Mouse (Mus musculus) liver, adult 2 months (tissue): ENCODE data around the gene Igf1r. TPM values are rescaled to one million over a fixed set of nuclear protein-coding genes. Genes with fewer than 3 reads are reported as not detected.

Experiments used
- DNase-seq: peaks from one replicate; pipeline ENCODE4 v3.0.0-alpha.2; 2011; ENCODE audit warnings: low read depth, low spot score; ENCODE audit errors: extremely low read depth
- H3K27ac ChIP-seq: fragments of 200-500 bp; replicated peaks from 2 replicates; pipeline ENCODE4 v1.5.1; 2012; ENCODE audit warnings: low read depth, mild to moderate bottlenecking, control low read depth, inconsistent platforms, low read length; ENCODE audit not compliant: insufficient read depth
- H3K27me3 ChIP-seq: fragments of 200-500 bp; 2 replicates; pipeline ENCODE4 v1.6.1; 2012; ENCODE audit warnings: mild to moderate bottlenecking, moderate library complexity, low read length, inconsistent platforms; ENCODE audit not compliant: control insufficient read depth, insufficient read depth
- H3K36me3 ChIP-seq: fragments of 200-500 bp; 2 replicates; pipeline ENCODE4 v1.6.1; 2012; ENCODE audit warnings: low read length, inconsistent platforms; ENCODE audit not compliant: control insufficient read depth, insufficient read depth
- H3K4me1 ChIP-seq: fragments of 200-500 bp; 2 replicates; pipeline ENCODE4 v1.6.1; 2011; ENCODE audit warnings: low read length; ENCODE audit not compliant: control insufficient read depth, insufficient read depth
- H3K4me3 ChIP-seq: fragments of 200-500 bp; 2 replicates; pipeline ENCODE4 v1.5.1; 2011; ENCODE audit warnings: low read depth, mild to moderate bottlenecking, control low read depth, low read length, moderate library complexity; ENCODE audit not compliant: insufficient read depth
- H3K79me2 ChIP-seq: fragments of 200-500 bp; 2 replicates; pipeline ENCODE4 v1.6.1; 2012; ENCODE audit warnings: inconsistent platforms, mild to moderate bottlenecking, low read length, moderate library complexity; ENCODE audit not compliant: control insufficient read depth, insufficient read depth
- H3K9ac ChIP-seq: fragments of 200-500 bp; 2 replicates; pipeline ENCODE4 v1.6.1; 2012; ENCODE audit warnings: low read depth, mild to moderate bottlenecking, control low read depth, inconsistent platforms, low read length
- CTCF ChIP-seq: fragments of 200-500 bp; IDR thresholded peaks from 2 replicates; pipeline ENCODE4 v1.5.1; 2011; ENCODE audit warnings: low read depth, low read length, control low read depth
- POLR2A ChIP-seq: fragments of 200-500 bp; IDR thresholded peaks from 2 replicates; pipeline ENCODE4 v1.6.1; 2011; ENCODE audit warnings: low read length, control low read depth; ENCODE audit not compliant: insufficient read depth; ENCODE audit errors: extremely low read depth
- WGBS: fragments of 180-500 bp; shearing (Covaris S2); methylation state at CpG from one replicate; pipeline ENCODE4 v1.1.7; 2018; 5-methylcytosine and 5-hydroxymethylcytosine counted together
- polyA plus RNA-seq: library from polyadenylated mRNA; depleted of rRNA; stranded (reverse); fragments of >200 nt; gene quantifications from 2 replicates; pipeline ENCODE4 v1.2.3, GENCODE M21; 2012
- total RNA-seq: library from RNA; depleted of rRNA; stranded (reverse); fragments of >200 nt; gene quantifications from 2 replicates; pipeline ENCODE4 v1.2.3, GENCODE M21; 2014

Igf1r gene
- total and polyA plus RNA-seq, 2 experiments = 0.50 to 1.2 TPM

DNA sequence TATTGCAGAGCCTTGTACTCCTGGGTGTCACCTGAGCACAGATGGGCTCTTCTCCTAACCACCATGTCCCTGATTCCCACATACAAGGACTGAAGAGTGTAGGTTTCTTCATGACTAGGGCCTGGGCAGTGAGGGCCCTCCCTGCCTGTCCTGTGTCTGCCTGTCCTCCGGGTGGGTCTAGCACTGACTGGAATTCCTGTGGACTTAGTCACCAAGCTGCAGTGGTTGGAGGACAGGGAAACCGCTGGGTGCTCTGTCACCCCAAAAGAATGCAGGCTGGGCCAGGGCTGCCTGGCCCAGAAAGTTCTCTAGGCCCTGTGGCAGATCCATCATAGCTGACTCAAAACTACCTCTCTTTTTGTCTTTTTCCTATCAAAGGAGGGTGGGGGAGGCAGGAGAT, 69.1 kb downstream of the Igf1r start:
- Histone ChIP-seq H3K79me2 (no peaks in the 10 kb centered on the region), H3K4me1 (no peaks in the 10 kb centered on the region), H3K4me3 (no peak overlapping the region), H3K27ac (no peak overlapping the region), H3K27me3 (no peaks in the 10 kb centered on the region), H3K9ac (no peak overlapping the region), H3K36me3 (no peaks in the 10 kb centered on the region)
- TF ChIP-seq POLR2A = no peak
- DNase-seq = peak; percentile 2
- 38% methylated on average over 2 of the region's 2 CpGs for WGBS

DNA sequence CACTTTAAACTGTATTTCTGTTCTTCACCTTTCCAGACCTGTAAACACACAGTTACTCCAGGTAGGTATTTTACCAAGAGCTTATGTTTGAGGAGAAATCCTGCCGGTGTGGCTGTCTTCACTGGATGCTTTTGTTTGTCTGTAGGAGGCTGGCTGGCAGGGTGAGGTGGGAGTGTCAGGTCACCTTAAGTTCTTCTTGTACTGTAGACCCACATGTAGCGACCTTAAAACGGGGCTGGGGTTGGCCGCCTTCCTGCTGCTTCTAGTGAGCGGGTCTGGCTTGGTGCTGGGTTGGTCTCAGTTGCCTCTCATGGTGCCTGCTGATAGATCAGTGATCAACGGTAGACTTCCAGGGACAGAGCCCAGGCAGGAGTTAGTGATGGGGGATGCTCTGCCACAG, 69.6 kb downstream of the Igf1r start:
- 75% methylated on average over 6 of the region's 6 CpGs for WGBS
- TF ChIP-seq POLR2A (no peak), CTCF (no peak)
- no peaks in the 10 kb centered on the region for H3K27me3 ChIP-seq
- H3K79me2 ChIP-seq = no peaks in the 10 kb centered on the region
- no peak for DNase-seq
- H3K9ac ChIP-seq = no peak overlapping the region
- no peak overlapping the region for H3K27ac ChIP-seq
- no peaks in the 10 kb centered on the region for H3K4me1 ChIP-seq
- H3K4me3 ChIP-seq = no peak overlapping the region
- H3K36me3 ChIP-seq = no peaks in the 10 kb centered on the region

GRCm38 (mm10) chr7:68023882-68024281, 71.3 kb downstream of the Igf1r start:
- DNase-seq = no peak
- 95% methylated on average over 4 of the region's 4 CpGs for WGBS
- no peaks in the 10 kb centered on the region for H3K4me1 ChIP-seq

GRCm38 (mm10) chr7:68024625-68025024, 72.0 kb downstream of the Igf1r start:
- H3K79me2 ChIP-seq = no peaks in the 10 kb centered on the region
- no peak for DNase-seq
- H3K36me3 ChIP-seq = no peaks in the 10 kb centered on the region
- H3K27me3 ChIP-seq = no peaks in the 10 kb centered on the region
- H3K27ac ChIP-seq = no peak overlapping the region
- H3K9ac ChIP-seq = no peak overlapping the region
- TF ChIP-seq POLR2A (no peak), CTCF (no peak)
- no peaks in the 10 kb centered on the region for H3K4me1 ChIP-seq
- H3K4me3 ChIP-seq = no peak overlapping the region
- WGBS = 78% methylated on average over 4 of the region's 4 CpGs

More at GRCm38 (mm10) chr7:68023882-68024281, 71.3 kb downstream of the Igf1r start:
- Histone ChIP-seq H3K27me3 (no peaks in the 10 kb centered on the region), H3K27ac (no peak overlapping the region), H3K79me2 (no peaks in the 10 kb centered on the region), H3K9ac (no peak overlapping the region), H3K4me3 (no peak overlapping the region), H3K36me3 (no peaks in the 10 kb centered on the region)
- TF ChIP-seq POLR2A (no peak), CTCF (no peak)

- Histone ChIP-seq H3K27ac (no peak overlapping the region), H3K36me3 (no peaks in the 10 kb centered on the region), H3K27me3 (no peaks in the 10 kb centered on the region), H3K79me2 (no peaks in the 10 kb centered on the region), H3K9ac (no peak overlapping the region), H3K4me1 (no peaks in the 10 kb centered on the region), H3K4me3 (no peak overlapping the region)
- 70% methylated on average over 3 of the region's 3 CpGs for WGBS
- DNase-seq = no peak
- TF ChIP-seq POLR2A = no peak
- no peak for TF ChIP-seq CTCF
These were observed 72.8 kb downstream of the Igf1r start for GRCm38 (mm10) chr7:68025396-68025795.

DNA sequence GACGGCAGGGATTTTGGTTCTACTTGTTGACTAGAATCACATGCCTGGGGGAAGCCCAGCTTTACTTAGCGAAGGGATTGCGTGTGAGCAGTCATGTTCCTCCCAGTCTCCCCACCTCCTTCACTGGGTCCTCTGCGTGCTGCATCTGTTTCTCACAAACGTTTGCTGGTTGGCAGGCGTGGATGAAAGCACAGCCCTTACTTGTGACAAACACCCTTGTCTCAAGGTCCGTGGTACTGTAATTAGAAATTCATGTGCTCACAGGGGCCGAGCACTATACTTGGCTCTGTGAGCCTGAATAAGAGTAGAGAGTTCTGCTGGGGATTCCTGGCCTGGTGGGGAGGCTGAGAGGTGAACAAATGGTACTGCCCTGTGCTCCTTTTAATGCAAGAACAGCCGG, 73.4 kb downstream of the Igf1r start:
- no peak for DNase-seq
- no peaks in the 10 kb centered on the region for H3K79me2 ChIP-seq
- 83% methylated on average over 9 of the region's 9 CpGs for WGBS
- H3K36me3 ChIP-seq = no peaks in the 10 kb centered on the region
- no peak overlapping the region for H3K9ac ChIP-seq
- no peak overlapping the region for H3K4me3 ChIP-seq
- no peak overlapping the region for H3K27ac ChIP-seq
- TF ChIP-seq CTCF (no peak), POLR2A (no peak)
- no peaks in the 10 kb centered on the region for H3K4me1 ChIP-seq
- H3K27me3 ChIP-seq = no peaks in the 10 kb centered on the region
